Mouse (Mus musculus): ENCODE measurements at regions not wholly inside any gene's neighbourhood (a gene's known extent, or its start where the extent isn't known, plus 50 kb on each side); places are given as distances from the start of the nearest gene placed in this dataset.
A peak's percentile ranks its signal among the peaks of the same experiment; 100 is the strongest.

- peak; percentile 4 for DNase-seq
These were observed 141.0 kb upstream of the Mdm1 start for GRCm38 (mm10) chr10:118000591-118000990.

- peak; percentile 25 for DNase-seq
These were observed 140.1 kb upstream of the Mdm1 start for GRCm38 (mm10) chr10:118001501-118001900.

GRCm38 (mm10) chr10:118001971-118002370, 139.6 kb upstream of the Mdm1 start:
- peak; percentile 29 for DNase-seq

- DNase-seq, result peak; percentile 20
These were observed 139.1 kb upstream of the Mdm1 start for GRCm38 (mm10) chr10:118002559-118002958.

GRCm38 (mm10) chr10:118003179-118003578, 138.4 kb upstream of the Mdm1 start:
- no peak for DNase-seq

- DNase-seq, result peak; percentile 8
These were observed 137.8 kb upstream of the Mdm1 start for GRCm38 (mm10) chr10:118003739-118004361.

- DNase-seq, result no peak
These were observed 137.2 kb upstream of the Mdm1 start for GRCm38 (mm10) chr10:118004362-118004958.

- DNase-seq, result peak; percentile 58
These were observed 134.6 kb upstream of the Mdm1 start for GRCm38 (mm10) chr10:118006827-118007550.

GRCm38 (mm10) chr10:118007846-118008245, 133.8 kb upstream of the Mdm1 start:
- peak; percentile 5 for DNase-seq

- DNase-seq, result peak; percentile 2
These were observed 129.7 kb upstream of the Mdm1 start for GRCm38 (mm10) chr10:118011687-118012567.

GRCm38 (mm10) chr10:118028831-118029230, 112.8 kb upstream of the Mdm1 start:
- no peak for DNase-seq

- no peak for DNase-seq
These were observed 107.2 kb upstream of the Mdm1 start for GRCm38 (mm10) chr10:118034401-118034800.

- no peak for DNase-seq
These were observed 106.6 kb upstream of the Mdm1 start for GRCm38 (mm10) chr10:118035035-118035434.

GRCm38 (mm10) chr10:118038465-118038864, 103.1 kb upstream of the Mdm1 start:
- no peak for DNase-seq

- DNase-seq, result no peak
These were observed 102.6 kb upstream of the Mdm1 start for GRCm38 (mm10) chr10:118039056-118039455.

GRCm38 (mm10) chr10:118041068-118041467, 100.5 kb upstream of the Mdm1 start:
- peak; percentile 3 for DNase-seq

GRCm38 (mm10) chr10:118043761-118044160, 97.8 kb upstream of the Mdm1 start:
- DNase-seq, result no peak

GRCm38 (mm10) chr10:118044840-118045239, 96.8 kb upstream of the Mdm1 start:
- DNase-seq, result no peak

- no peak for DNase-seq
These were observed 96.2 kb upstream of the Mdm1 start for GRCm38 (mm10) chr10:118045427-118045826.

GRCm38 (mm10) chr10:118046328-118046727, 95.3 kb upstream of the Mdm1 start:
- no peak for DNase-seq

- DNase-seq, result no peak
These were observed 94.8 kb upstream of the Mdm1 start for GRCm38 (mm10) chr10:118046831-118047230.

GRCm38 (mm10) chr10:118049330-118049729, 92.3 kb upstream of the Mdm1 start:
- DNase-seq, result no peak

GRCm38 (mm10) chr10:118050152-118050641, 91.4 kb upstream of the Mdm1 start:
- DNase-seq, result no peak
